Comparison of ENCODE assay signal across 16 mouse cellular contexts in genomic region chr11:81570406-81570805, GRCm38 (mm10).
A peak's percentile ranks its signal among the peaks of the same experiment; 100 is the strongest.
DNase-seq lines count a peak whose midpoint lies in the region; ATAC-seq lines count a peak whose summit lies in the region.
"Had no signal": no experiment of that assay in that cellular context is flagged by ENCODE, and none has a peak within 500 bp of the region (broad histone marks: within the 10 kb centered on the region; RNA-seq: fewer than 3 reads in every experiment).

No protein-coding gene starts in this region.

- peak; percentile 70 to 84 for DNase-seq in cerebellum, postnatal 14 days
- peak; percentile 35 for DNase-seq in layer of hippocampus, adult 9-11 months
- no peak for DNase-seq in layer of hippocampus, postnatal 25 days (ENCODE audit: extremely low spot score in 1 of 2, low spot score in 1 of 2)
- DNase-seq in right cerebral cortex, postnatal 10 days (ENCODE audit: low spot score in 2 of 2): peak; percentile 49 to 61
- DNase-seq in right cerebral cortex, postnatal 14 days: no peak
- DNase-seq in retina, postnatal 1 day: no peak
- DNase-seq: adrenal gland, postnatal 36 days; B cell, adult 2 months; embryo, embryonic 11 days; gastrocnemius, postnatal 25 days; kidney, adult 11 months; lung, postnatal 4 days; right cerebral cortex, postnatal 4 days; thymus, adult 2 months had no signal

- no peak for ATAC-seq in cerebellum, adult (ENCODE audit: insufficient number of reproducible peaks, low FRiP score, low TSS enrichment)
- ATAC-seq: liver, embryonic 12.5 days had no signal

Comparison
In these comparisons a context has a peak if more than half of its experiments do, and no peak if none do; other contexts are left out.
1. DNase-seq: peak in cerebellum, postnatal 14 days (2 of 2), layer of hippocampus, adult 9-11 months (single experiment) and right cerebral cortex, postnatal 10 days (2 of 2); none in layer of hippocampus, postnatal 25 days (0 of 2), right cerebral cortex, postnatal 14 days (single experiment) and retina, postnatal 1 day (single experiment).